Mouse (Mus musculus) heart, postnatal 0 days (tissue): ENCODE measurements at regions not wholly inside any gene's neighbourhood (a gene's known extent, or its start where the extent isn't known, plus 50 kb on each side); places are given as distances from the start of the nearest gene placed in this dataset.

Experiments
- CTCF ChIP-seq: IDR thresholded peaks from 2 replicates; pipeline ENCODE4 v1.5.1; 2016; ENCODE audit warnings: antibody characterized with exemption, control low read depth, low read depth
- EP300 ChIP-seq: IDR thresholded peaks from 2 replicates; pipeline ENCODE4 v1.6.1; 2016; ENCODE audit warnings: antibody characterized with exemption, low read depth

DNA sequence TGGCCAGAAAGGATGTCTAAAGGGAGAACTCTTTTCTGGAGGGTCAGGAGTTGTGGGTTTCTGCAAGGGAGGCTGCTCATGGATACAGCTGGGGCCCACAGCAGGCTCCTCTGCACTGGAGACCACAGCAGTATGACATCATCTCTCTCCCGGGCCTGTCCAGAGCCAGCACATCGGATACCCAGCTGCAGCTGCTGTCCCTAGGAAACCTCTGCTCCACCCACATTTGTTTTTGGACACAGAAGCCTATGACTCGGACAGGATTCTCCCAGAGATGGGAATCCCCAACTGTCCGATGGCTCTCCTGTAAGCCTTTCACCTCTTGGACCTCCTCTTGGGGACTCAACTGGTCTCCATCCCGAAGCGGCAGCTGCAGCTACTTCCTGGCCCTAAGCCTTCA, 96.2 kb downstream of the Bms1 start:
- no peak for TF ChIP-seq CTCF
- TF ChIP-seq EP300: no peak
